Mouse (Mus musculus): ENCODE data around the gene Btbd9.

GRCm38 (mm10) chr17:30529632-30530541 is 46.4 kb downstream of the Btbd9 start:
- TF ChIP-seq POLR2A (IDR thresholded peaks at IDR 0.05; ENCODE audit: borderline replicate concordance, insufficient read depth, low read length) (no peak), CTCF (IDR thresholded peaks at IDR 0.05; ENCODE audit: borderline replicate concordance, insufficient read depth, low read depth, low read length) (no peak)
